Mouse (Mus musculus) intestine, embryonic 16.5 days (tissue): ENCODE results near the gene Fam178b. TPM values are rescaled to one million over a fixed set of nuclear protein-coding genes. Genes with fewer than 3 reads are reported as not detected.
A peak's percentile ranks its signal among the peaks of the same experiment; 100 is the strongest.

Experiments used
- ATAC-seq: fragments of 200-750 bp; cut with Nextera tagmentation; 2 replicates; pipeline ENCODE4 v1.8.0; 2017; ENCODE audit warnings: moderate TSS enrichment, moderate library complexity
- H3K27ac ChIP-seq: fragments of 300-500 bp; sonication (generic); 2 replicates; pipeline ENCODE4 v1.5.1; 2014; ENCODE audit warnings: mild to moderate bottlenecking, low read length
- H3K27me3 ChIP-seq: fragments of 300-500 bp; sonication (generic); replicated peaks from 2 replicates; pipeline ENCODE4 v1.6.1; 2014; ENCODE audit warnings: low read length, control low read depth, mixed read lengths; ENCODE audit not compliant: control insufficient read depth, insufficient read depth
- H3K36me3 ChIP-seq: fragments of 300-500 bp; sonication (generic); 2 replicates; pipeline ENCODE4 v1.6.1; 2014; ENCODE audit warnings: low read length, control low read depth; ENCODE audit not compliant: control insufficient read depth, insufficient read depth
- H3K4me1 ChIP-seq: fragments of 300-500 bp; sonication (generic); 2 replicates; pipeline ENCODE4 v1.6.1; 2014; ENCODE audit warnings: low read length, control low read depth, mixed read lengths; ENCODE audit not compliant: control insufficient read depth, insufficient read depth
- H3K4me2 ChIP-seq: fragments of 300-500 bp; sonication (generic); 2 replicates; pipeline ENCODE4 v1.6.1; 2014; ENCODE audit warnings: low read depth, low read length, control low read depth
- H3K4me3 ChIP-seq: fragments of 300-500 bp; sonication (generic); 2 replicates; pipeline ENCODE4 v1.5.1; 2014; ENCODE audit warnings: mild to moderate bottlenecking, low read length
- H3K9ac ChIP-seq: fragments of 300-500 bp; sonication (generic); 2 replicates; pipeline ENCODE4 v1.6.1; 2014; ENCODE audit warnings: low read depth, low read length
- H3K9me3 ChIP-seq: fragments of 300-500 bp; sonication (generic); 2 replicates; pipeline ENCODE4 v1.6.1; 2016; ENCODE audit warnings: low read length, control low read depth; ENCODE audit not compliant: control insufficient read depth
- WGBS: fragments of 180-500 bp; shearing (Covaris S2); extraction: QIAGEN DNeasy Blood & Tissue Kit; methylation state at CpG from one replicate; pipeline ENCODE4 v1.1.7; 2014; 5-methylcytosine and 5-hydroxymethylcytosine counted together
- polyA plus RNA-seq: library from polyadenylated mRNA; unstranded; fragments of >200 nt; fragmentation: Nextera tagmentation; extraction: Ambion mirVana; gene quantifications from 2 replicates; pipeline ENCODE4 v1.2.1, GENCODE M21; 2015

Fam178b gene
- polyA plus RNA-seq, 1 experiment from 2014 or later: 0.54 TPM

DNA sequence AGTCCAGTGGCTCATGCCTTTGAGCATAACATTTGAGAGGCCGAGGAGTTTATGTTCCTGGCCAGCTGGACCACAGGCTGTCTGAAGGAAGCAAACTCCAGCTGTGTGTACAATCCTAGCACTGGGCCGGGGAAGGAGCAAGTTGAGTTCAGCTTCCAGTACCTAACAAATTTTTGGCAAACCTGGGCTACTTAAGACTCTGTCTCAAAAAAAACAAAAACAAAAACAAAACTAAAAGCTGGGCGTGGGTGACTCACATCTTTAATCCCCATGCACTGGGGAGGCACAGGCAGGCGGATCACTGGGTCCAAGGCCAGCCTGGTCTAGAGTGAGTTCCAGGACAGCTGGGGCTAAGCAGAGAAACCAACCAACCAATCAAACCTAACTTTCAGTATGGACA is 114.2 kb downstream of the Fam178b start:
- Histone ChIP-seq H3K27ac (peak overlapping the region; percentile 45), H3K4me3 (no peak overlapping the region), H3K27me3 (no peaks in the 10 kb centered on the region), H3K4me1 (peaks cover 36% of the 10 kb centered on the region), H3K9me3 (no peaks in the 10 kb centered on the region), H3K4me2 (no peak overlapping the region), H3K9ac (no peak overlapping the region), H3K36me3 (no peaks in the 10 kb centered on the region)
- WGBS: 68% methylated on average over 4 of the region's 4 CpGs
- peak; percentile 26 for ATAC-seq

DNA sequence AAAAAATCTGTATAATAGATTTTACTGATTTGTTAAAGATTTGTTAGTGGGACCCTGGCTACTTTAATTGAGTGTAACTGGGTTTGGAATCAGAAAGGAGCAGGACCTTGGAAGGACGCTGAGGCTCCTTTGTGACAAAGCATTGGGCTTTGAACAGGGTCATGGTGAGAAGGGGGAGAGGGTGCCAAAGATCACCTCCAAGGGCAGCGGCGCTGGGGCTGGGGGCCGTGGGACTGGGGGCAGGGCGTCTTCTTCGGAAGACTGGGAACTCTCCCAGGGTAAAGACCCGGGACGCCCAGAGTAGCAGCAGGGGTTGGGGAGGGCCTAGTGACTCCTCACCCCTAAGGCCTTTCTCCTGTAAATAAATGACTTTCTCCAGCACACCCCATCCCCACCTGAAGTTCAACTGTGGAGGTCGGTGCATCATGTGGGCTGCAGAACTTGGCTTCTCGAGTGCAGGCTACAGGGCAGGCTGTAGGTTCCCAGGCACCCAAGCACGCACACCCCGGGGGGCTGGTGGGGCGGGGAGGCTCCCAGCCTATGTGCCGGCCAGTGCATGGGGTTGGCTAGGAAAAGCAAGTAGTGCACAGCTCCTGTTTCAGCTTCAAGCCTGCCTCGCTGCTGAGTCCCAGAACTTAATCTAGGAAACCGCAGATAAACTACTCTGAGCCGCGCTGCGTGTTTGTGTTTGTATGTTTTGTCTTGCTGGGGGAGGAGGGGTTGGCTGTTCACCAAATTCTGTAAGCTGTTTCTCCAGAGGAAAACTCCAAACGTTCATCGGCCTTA is 115.0 kb downstream of the Fam178b start:
- Histone ChIP-seq H3K4me1 (peaks cover 33% of the 10 kb centered on the region), H3K4me2 (no peak overlapping the region), H3K36me3 (no peaks in the 10 kb centered on the region), H3K27ac (peak overlapping the region; percentile 68), H3K27me3 (no peaks in the 10 kb centered on the region), H3K9me3 (no peaks in the 10 kb centered on the region), H3K4me3 (no peak overlapping the region), H3K9ac (0 out of 2 replicates have a peak overlapping the region, but pooled peaks have one; percentile 13)
- peak; percentile 24 for ATAC-seq
- 45% methylated on average over 21 of the region's 21 CpGs for WGBS

DNA sequence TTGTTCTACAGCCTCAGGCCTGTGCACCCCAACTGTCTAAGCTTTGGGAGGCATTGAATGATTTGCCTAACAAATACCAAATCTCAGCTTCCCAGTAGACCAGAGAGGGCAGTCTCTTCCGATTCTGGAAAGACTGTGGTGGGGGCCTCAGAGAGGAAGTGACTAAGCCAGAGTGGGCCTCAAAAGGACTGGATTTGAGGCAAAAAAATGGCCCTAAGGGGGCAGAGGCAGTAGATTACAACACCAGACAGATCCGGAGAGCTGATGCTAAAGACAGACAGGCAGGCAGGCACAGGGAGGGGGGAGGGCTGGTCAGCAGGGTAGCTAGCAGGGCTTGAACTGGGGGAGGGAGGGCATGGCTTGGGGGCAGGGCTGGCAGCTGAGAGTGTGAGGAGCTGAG is 116.6 kb downstream of the Fam178b start:
- Histone ChIP-seq H3K4me2 (no peak overlapping the region), H3K4me1 (peaks cover 30% of the 10 kb centered on the region), H3K27me3 (no peaks in the 10 kb centered on the region), H3K4me3 (no peak overlapping the region), H3K27ac (no peak overlapping the region), H3K9me3 (no peaks in the 10 kb centered on the region), H3K36me3 (no peaks in the 10 kb centered on the region), H3K9ac (no peak overlapping the region)
- 36% methylated on average over 2 of the region's 2 CpGs for WGBS
- no peak for ATAC-seq

GRCm38 (mm10) chr1:36564101-36564500 is 118.9 kb downstream of the Fam178b start:
- H3K36me3 ChIP-seq: no peaks in the 10 kb centered on the region
- H3K27me3 ChIP-seq: no peaks in the 10 kb centered on the region
- no peak for ATAC-seq
- H3K9me3 ChIP-seq: no peaks in the 10 kb centered on the region
- 60% methylated on average over 6 of the region's 6 CpGs for WGBS
- peaks cover 19% of the 10 kb centered on the region for H3K4me1 ChIP-seq
- no peak overlapping the region for H3K27ac ChIP-seq
- H3K4me3 ChIP-seq: no peak overlapping the region
- H3K9ac ChIP-seq: no peak overlapping the region
- H3K4me2 ChIP-seq: no peak overlapping the region

GRCm38 (mm10) chr1:36563632-36564031 is 119.4 kb downstream of the Fam178b start:
- Histone ChIP-seq H3K4me2 (no peak overlapping the region), H3K9ac (no peak overlapping the region), H3K27ac (no peak overlapping the region), H3K4me1 (peaks cover 21% of the 10 kb centered on the region), H3K27me3 (no peaks in the 10 kb centered on the region), H3K4me3 (no peak overlapping the region), H3K9me3 (no peaks in the 10 kb centered on the region), H3K36me3 (no peaks in the 10 kb centered on the region)
- no peak for ATAC-seq
- WGBS: 71% methylated on average over 4 of the region's 4 CpGs

- WGBS: 84% methylated on average over 2 of the region's 2 CpGs
- Histone ChIP-seq H3K27me3 (no peaks in the 10 kb centered on the region), H3K9ac (no peak overlapping the region), H3K27ac (no peak overlapping the region; the same call in 1 of the 2 replicates), H3K9me3 (no peaks in the 10 kb centered on the region), H3K4me2 (no peak overlapping the region), H3K4me1 (peaks cover 22% of the 10 kb centered on the region), H3K4me3 (no peak overlapping the region), H3K36me3 (no peaks in the 10 kb centered on the region)
- ATAC-seq: no peak
Observed at GRCm38 (mm10) chr1:36563197-36563596, 119.8 kb downstream of the Fam178b start.

- H3K9ac ChIP-seq: no peak overlapping the region
- no peaks in the 10 kb centered on the region for H3K9me3 ChIP-seq
- no peak overlapping the region for H3K4me3 ChIP-seq
- H3K27me3 ChIP-seq: no peaks in the 10 kb centered on the region
- WGBS: 67% methylated on average over 4 of the region's 4 CpGs
- H3K4me1 ChIP-seq: peaks cover 18% of the 10 kb centered on the region
- no peaks in the 10 kb centered on the region for H3K36me3 ChIP-seq
- no peak overlapping the region for H3K27ac ChIP-seq
- no peak for ATAC-seq
- H3K4me2 ChIP-seq: no peak overlapping the region
Observed at GRCm38 (mm10) chr1:36562388-36562787, 120.6 kb downstream of the Fam178b start.

GRCm38 (mm10) chr1:36560903-36561302 is 122.1 kb downstream of the Fam178b start:
- H3K4me1 ChIP-seq: peaks cover 18% of the 10 kb centered on the region
- H3K36me3 ChIP-seq: no peaks in the 10 kb centered on the region
- H3K9me3 ChIP-seq: no peaks in the 10 kb centered on the region
- H3K27ac ChIP-seq: no peak overlapping the region
- 58% methylated on average over 6 of the region's 6 CpGs for whole genome bisulfite sequencing
- H3K27me3 ChIP-seq: no peaks in the 10 kb centered on the region
- no peak for ATAC-seq
- H3K4me2 ChIP-seq: no peak overlapping the region
- no peak overlapping the region for H3K4me3 ChIP-seq
- no peak overlapping the region for H3K9ac ChIP-seq

DNA sequence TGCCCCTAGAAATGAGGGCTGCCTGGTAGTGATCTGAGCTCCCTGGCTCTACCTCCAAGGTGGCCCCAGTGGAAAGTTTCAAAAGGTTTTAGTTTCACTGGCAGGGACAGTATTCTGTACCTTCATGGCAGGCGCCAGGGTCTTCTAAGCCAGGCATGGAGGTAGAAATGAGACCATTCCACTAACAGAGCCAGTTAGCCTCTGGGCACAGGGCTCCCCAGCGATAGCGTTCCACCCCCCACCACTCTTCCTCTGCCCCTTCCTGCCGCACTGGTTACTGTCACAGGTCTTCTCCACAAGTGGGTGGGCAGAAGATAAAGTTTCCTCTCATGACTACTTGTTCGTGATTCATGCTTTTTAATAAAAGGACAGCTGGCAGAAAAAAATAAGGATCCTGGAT is 123.1 kb downstream of the Fam178b start:
- Histone ChIP-seq H3K36me3 (no peaks in the 10 kb centered on the region), H3K4me2 (no peak overlapping the region), H3K9me3 (no peaks in the 10 kb centered on the region), H3K27me3 (no peaks in the 10 kb centered on the region), H3K9ac (no peak overlapping the region), H3K27ac (no peak overlapping the region), H3K4me1 (peaks cover 29% of the 10 kb centered on the region), H3K4me3 (no peak overlapping the region)
- WGBS: 68% methylated on average over 5 of the region's 5 CpGs
- no peak for ATAC-seq
